Mouse (Mus musculus) heart, adult 2 months (tissue): ENCODE measurements around the gene Lad1.

ENCODE experiments used
- CTCF ChIP-seq: fragments of 200-600 bp; IDR thresholded peaks from 2 replicates; pipeline ENCODE4 v1.8.1; 2022; ENCODE audit warnings: antibody characterized with exemption, mild to moderate bottlenecking, moderate library complexity
- EP300 ChIP-seq: fragments of 200-500 bp; IDR thresholded peaks from 2 replicates; pipeline ENCODE4 v1.6.1; 2011; ENCODE audit warnings: low read depth, low read length, control low read depth; ENCODE audit not compliant: insufficient read depth

- TF ChIP-seq CTCF (peak; percentile 87), EP300 (no peak)
Measured at GRCm38 (mm10) chr1:135865518-135866194, 47.3 kb downstream of the Lad1 start.
